Mouse (Mus musculus): Measurements from ENCODE around the gene Clca3a1. TPM values are rescaled to one million over a fixed set of nuclear protein-coding genes. Genes with fewer than 3 reads are reported as not detected.

Gene Clca3a1
- total RNA-seq, 1 experiment from 2014 or later = not detected

DNA sequence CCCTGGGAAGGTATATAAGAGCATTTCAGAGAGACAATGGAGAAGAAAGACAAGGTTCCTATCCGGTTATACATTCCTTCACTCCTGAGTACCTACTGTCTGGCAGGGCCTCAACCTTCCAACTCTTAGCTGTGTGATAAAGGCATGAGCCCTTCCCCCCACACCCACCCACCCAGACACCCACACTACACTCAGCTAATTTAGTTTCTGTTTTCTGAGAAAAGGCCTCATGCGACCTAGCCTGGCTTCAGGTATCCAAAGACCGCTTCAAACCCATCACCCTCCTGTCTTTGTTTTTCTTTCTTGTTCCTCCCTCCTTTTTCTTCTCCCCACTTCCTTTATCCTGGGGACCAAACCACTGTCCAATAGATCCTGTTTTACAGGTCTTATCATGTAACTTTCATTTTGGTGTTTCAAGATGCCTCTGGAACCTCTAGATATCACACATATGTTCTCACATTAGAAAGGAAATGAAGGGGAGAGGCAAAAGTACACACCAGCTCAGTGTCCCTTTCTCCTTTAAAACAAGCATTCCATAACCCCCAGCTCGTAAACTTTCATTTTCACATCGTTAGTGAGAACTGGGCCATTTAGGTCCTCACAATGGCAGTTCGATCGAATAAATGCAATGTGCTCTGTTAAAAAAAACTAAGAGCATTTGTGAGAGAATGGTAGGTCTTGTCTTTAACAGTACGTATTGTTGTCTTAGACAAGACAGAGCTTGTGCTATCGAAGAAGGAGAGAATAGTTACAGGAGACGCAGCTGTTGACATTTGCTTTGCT is 39.5 kb downstream of the Clca3a1 start:
- no peak for ATAC-seq (replicated peaks; ENCODE audit: insufficient number of reproducible peaks, low FRiP score, low TSS enrichment, poor library complexity, severe bottlenecking)

DNA sequence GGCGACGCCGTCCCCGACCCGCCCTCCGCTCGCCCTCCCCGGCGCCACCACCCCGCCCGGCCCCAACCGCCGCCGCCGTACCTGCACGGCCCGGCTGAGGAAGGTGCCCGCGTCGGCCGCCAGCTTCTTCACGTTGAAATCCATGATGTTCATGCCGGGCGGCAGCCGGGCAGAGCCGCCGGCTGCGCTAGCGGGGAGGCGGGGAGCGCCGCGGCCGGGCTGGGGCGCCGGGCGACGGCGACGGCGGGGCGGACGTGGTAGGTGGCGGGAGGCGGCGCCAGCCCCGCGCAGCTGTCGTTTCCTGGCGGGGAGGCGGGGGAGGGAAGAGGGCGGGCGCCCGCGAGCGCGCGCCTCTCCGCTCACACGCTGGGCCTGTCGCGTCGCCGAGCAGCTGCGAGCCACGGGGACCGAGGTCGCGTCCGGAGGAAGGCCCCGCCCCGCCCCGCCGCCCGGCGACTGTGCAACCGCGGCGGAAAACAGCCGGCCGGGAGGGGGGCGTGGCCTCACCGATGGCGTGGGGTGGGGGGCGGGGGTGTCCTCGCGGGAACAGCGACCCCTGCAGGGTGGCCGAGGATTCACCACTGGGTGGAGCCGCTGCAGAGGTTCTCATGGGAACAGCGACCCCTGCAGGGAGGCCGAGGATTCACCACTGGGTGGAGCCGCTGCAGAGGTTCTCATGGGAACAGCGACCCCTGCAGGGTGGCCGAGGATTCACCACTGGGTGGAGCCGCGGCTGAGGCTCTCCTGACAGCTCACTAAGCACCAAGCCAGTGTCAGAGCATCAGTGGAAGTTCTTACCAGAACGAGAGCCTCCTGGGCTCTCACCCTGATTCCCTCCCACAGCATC is 40.7 kb downstream of the Clca3a1 start, which contains the start of gene Sh3glb1:
Sh3glb1 (minus strand) TSS at position 435 of the 847 bp plus-strand sequence.
- peak; percentile 88 for ATAC-seq (replicated peaks; ENCODE audit: insufficient number of reproducible peaks, low FRiP score, low TSS enrichment, poor library complexity, severe bottlenecking)

DNA sequence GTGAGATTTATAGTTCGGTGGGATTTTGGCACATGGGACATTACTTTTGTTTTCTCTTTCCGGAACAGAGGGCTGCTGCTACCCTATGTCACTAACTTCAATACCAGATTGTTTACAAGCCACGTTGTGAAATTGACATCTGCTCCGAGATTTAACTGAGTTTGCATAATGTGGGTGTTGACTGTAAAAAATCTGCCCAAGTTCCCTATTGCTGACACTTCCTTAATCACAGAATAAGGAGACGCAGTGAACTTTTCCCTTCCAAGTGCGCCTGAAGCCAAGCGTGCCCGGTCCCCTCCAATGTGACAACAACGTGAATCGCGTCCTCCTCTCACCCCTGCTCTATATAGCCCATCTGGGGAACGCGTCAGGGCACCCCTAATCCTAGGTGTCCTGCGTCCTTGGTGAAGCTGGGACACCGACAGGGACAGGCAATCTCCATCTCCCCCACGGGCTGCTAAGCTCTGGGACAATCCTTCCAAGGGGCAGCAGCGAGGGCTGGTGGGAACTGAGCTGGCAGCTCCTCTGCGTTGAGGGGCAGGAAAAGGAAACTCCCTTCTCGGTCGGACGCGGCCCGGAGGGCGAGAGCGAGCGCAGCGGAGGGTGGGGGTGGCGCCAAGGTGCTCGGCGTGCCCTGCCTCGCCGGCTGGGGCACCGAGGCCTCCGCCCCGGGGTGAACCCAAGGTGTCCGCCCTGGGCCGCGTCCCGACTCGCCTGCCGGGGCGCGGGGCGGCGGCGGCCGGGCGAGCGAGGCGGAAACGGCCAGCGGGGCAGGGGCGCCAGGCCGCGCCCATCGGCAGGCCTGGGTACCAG is 41.5 kb downstream of the Clca3a1 start:
- ATAC-seq (replicated peaks; ENCODE audit: insufficient number of reproducible peaks, low FRiP score, low TSS enrichment, poor library complexity, severe bottlenecking) = peak; percentile 58

DNA sequence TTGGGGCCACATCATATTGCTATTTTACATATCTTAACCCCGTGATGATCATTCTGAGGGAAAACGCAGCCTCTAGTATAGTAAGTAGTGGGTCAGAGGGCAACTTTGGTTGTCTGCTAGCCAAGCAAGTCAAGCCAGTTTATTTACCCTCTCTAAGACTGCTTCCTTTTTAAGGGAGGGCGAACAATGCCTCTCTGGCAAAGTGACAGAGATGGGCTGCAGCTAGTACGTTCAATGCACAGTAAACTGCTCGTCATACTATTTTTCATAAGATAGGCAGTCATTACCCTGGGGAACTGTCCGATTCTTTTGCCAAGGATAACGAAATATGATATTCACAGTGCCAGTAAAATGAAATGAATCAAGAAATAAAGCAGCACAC is 42.1 kb downstream of the Clca3a1 start:
- ATAC-seq (replicated peaks; ENCODE audit: insufficient number of reproducible peaks, low FRiP score, low TSS enrichment, poor library complexity, severe bottlenecking) = no peak

DNA sequence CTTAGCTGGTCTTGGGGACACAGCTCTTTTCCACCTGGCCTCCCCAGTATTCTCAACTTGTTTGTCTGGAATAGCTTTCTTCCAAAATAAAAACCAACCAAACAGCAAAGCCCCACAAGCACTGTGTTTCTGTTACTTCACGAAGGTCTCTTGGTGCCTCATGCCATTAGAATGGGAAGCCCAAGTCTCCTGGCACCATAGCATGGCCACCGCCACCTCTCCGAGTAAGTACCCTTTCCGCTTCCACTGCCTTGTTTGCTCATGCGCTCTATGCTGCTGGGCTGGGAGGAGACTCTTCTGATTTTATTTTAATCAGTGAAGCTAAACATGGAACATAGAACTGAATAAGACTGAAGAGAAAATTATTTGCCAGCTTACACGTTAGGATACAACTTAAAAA is 42.9 kb downstream of the Clca3a1 start:
- ATAC-seq (replicated peaks; ENCODE audit: insufficient number of reproducible peaks, low FRiP score, low TSS enrichment, poor library complexity, severe bottlenecking) = no peak

DNA sequence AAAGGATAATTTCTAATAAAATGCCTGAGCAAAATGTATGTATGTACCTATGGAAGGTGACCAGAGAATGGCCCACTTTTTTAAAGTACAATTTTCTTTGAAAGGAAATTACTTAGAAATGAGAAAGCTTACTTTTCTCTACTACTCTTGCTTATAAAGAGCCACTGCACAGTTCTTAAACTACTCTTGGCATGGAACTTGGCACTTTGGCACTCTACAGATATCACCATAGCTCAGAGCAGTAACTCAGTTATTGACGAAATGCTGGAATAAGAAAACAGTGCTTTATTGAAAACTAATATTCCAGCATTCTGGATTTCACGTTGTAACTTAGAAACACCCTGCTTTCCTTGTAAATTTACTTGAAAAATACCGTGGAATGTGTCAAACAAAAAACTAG is 43.7 kb downstream of the Clca3a1 start:
- no peak for ATAC-seq (replicated peaks; ENCODE audit: insufficient number of reproducible peaks, low FRiP score, low TSS enrichment, poor library complexity, severe bottlenecking)

DNA sequence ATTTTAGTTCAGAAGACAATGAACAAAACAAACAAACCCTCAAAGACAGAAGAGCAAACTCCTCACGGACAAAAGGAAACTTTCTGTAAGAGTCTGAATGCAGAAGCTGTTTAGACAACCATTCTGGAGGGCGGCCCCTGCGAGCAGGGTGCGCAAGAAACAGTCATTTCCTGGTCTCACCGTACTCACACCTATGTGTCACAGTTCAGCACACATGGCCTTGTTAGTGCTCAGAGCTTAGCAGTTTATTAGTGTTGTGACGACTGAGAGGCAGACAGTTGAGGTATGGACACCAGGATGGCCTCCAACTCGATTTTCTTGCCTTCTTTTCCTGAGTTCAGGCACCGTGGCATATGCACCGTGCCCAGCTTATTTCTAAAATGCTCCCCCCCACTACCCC is 44.9 kb downstream of the Clca3a1 start:
- no peak for ATAC-seq (replicated peaks; ENCODE audit: insufficient number of reproducible peaks, low FRiP score, low TSS enrichment, poor library complexity, severe bottlenecking)

DNA sequence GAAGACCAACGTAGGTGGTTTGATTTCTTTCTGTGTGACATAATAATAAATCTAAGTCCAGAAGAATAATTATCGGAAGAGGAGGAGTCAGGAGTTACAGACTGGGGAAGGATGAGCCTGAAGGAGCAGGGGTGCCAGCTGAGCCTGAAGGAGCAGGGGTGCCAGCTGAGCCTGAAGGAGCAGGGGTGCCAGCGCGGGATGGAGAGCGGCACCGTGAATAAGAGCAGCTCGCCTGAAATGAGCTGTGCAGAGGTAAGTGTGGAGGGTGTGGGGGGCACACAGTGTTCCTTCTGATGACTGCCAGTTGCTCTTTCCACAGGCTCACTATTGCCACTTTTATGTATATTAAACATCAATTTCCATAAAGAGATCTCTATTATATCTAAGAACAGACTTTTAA is 45.7 kb downstream of the Clca3a1 start:
- ATAC-seq (replicated peaks; ENCODE audit: insufficient number of reproducible peaks, low FRiP score, low TSS enrichment, poor library complexity, severe bottlenecking) = no peak

DNA sequence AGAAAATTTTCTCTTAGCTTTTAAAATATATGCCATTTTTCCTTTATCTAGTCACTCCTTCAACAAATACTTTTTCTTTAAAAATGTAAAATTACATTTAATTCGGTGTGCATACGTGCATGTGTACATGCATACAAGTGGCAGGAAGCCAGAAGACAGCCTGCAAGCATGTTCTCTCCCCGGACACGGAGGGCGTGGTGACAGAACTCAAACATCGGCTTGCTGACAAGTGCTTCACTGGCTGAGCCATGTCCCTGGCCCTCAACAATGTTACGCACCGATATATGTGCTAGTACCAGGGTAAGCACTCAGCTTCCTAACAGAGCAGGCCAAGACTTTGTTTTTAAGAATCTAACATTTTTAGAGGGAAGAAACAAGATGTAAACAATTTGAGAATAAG is 46.2 kb downstream of the Clca3a1 start:
- ATAC-seq (replicated peaks; ENCODE audit: insufficient number of reproducible peaks, low FRiP score, low TSS enrichment, poor library complexity, severe bottlenecking) = no peak

DNA sequence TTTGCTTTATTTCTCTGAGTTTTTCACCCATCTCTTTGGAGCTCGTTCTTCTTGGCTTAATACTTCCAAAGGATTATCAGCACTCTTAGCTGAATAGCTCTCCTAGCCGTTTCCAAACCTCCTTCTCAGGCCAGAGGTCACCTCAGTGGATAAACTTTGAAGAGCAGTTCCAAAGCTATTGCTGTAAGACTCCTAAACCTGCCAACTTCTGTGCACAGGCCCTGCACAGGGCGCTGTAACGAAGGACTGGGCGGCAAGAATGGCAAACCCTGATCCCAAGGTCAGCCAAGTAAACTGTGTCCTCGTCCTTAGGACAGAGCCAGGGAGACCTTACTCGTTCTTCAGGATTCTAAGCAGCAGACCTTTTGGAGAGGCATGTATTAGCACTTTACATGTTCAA is 46.7 kb downstream of the Clca3a1 start:
- no peak for ATAC-seq (replicated peaks; ENCODE audit: insufficient number of reproducible peaks, low FRiP score, low TSS enrichment, poor library complexity, severe bottlenecking)

DNA sequence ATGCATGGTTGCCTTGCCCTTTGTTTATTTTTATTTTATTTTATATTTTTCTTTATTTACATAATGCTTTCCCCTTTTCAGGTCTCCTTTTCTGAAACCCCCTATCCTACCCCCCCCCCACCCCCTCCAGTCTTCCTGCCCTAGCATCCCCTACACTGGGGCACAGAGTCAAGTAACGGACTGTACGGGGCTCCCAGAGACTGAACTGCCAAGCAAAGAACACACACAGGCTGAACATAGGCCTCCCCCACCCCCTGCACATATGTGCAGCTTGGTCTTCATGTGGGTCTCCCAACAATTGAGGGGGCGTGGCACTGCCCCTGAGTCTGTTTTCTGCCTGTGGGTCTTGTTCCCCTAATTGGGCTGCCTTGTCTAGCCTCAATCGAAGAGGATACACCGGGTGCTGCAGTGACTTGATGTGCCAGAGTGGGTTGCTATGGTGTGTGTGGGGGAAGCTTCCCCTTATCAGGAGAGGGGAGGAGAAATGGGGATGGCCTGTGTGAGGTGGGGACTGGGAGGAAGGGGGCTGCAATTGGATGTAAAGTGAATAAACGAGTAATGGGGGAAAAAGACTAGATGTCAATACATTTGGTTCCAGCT is 49.1 kb downstream of the Clca3a1 start:
- ATAC-seq (replicated peaks; ENCODE audit: insufficient number of reproducible peaks, low FRiP score, low TSS enrichment, poor library complexity, severe bottlenecking) = no peak; the same call in 1 of the 2 replicates

DNA sequence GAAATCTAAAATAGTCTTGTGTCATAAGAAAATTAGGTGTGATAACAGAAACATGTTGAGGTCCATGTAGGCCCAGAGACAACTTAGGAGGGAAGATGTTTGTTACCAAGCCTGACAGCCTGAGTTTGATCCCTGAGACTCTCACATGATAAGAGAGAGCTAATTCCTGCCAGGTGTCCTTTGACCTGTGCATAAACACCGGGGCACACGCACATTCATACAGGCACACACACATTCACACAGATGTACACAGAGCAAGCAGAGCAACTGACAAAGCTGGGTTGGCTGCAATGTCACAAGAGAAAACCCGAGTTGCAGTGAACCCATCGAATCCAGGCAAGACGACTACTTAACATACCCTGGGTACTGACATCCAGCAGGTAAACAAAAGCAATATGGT is 52.2 kb downstream of the Clca3a1 start:
- ATAC-seq (replicated peaks; ENCODE audit: insufficient number of reproducible peaks, low FRiP score, low TSS enrichment, poor library complexity, severe bottlenecking) = no peak

DNA sequence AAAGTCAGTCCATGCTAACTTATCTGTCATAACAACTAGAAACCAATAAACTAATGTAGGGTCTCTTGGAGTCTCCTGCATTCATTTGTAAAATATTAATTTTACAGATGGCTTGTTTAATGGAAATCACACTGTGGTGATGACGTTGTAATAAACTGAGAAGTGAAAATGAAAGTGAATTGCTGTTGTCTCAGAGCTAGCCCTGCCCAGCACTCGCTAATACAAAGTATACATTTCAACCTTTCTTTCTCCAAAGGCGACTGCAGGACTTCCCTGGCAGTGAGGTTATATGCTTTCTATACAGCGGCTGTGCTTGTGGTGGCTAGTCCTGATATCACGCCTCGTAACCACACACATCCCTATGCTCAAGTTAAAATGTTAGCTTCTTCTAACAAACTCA is 56.8 kb downstream of the Clca3a1 start:
- peak; percentile 84 for ATAC-seq (replicated peaks; ENCODE audit: insufficient number of reproducible peaks, low FRiP score, low TSS enrichment, poor library complexity, severe bottlenecking)

DNA sequence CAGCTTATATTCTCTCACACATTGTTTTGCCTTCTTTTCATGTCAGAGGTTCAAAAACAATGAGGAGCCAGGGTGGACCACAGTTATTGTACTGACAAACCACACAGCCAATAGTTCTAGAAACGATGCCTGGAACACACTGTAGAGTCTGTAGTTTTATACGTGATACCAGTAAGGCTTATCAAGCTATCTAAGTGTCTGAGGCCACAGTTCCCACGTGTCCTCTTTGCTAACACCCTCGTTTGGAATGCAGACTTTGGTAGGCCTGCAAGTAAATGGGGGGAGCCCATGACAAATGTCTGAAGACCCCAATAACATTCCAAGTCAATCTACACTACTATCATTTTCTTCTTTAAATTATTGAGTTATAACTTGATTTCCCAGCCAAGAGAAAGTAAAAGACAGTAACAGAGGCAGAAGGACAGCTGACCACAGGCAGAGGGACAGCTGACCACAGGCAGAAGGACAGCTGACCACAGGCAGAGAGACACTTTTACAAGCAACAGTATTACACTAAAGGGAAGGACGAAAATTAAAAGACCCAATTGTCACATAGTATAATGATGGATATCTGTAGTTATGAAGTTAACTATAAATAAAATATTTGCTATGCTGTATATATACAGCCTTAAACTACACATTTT is 61.9 kb downstream of the Clca3a1 start:
- no peak for ATAC-seq (replicated peaks; ENCODE audit: insufficient number of reproducible peaks, low FRiP score, low TSS enrichment, poor library complexity, severe bottlenecking)

DNA sequence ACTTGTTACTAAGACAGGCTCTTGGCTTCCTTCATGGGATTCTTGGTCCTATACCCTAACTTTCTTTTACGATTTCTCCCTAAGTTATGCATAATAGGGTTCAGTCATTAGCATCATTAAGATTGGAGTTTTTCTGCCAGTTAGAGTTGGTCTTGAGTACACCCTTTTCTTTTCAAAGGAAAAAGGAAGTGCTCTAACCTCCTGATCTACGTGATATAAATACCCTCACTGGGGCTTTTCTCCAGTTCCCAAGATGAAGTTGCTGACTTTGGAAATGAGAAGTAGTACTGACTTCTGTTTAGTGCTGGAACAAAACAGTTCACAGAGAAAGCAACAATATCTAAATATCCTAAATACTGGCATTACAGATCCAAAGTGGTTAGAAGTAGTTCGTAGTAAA is 62.8 kb downstream of the Clca3a1 start:
- no peak for ATAC-seq (replicated peaks; ENCODE audit: insufficient number of reproducible peaks, low FRiP score, low TSS enrichment, poor library complexity, severe bottlenecking)

DNA sequence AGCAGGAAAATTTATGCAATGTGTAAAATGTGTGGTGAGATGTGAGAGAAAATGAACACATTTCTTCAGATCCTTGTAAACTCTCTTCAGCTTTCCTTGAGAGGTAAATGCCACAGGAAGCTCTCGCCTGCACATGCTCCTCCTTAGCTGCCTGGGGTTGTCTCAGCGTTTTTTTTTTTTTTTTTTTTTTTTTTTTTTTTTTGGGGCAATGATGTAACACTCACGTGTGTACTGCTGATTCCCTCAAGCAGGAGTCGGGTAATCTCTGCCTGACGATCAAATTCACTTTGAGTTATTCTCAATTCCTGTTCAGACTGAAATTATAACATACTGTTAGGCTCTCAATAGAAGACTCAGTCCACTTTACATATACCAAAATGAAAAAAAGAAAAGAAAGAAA is 63.6 kb downstream of the Clca3a1 start:
- ATAC-seq (replicated peaks; ENCODE audit: insufficient number of reproducible peaks, low FRiP score, low TSS enrichment, poor library complexity, severe bottlenecking) = no peak

DNA sequence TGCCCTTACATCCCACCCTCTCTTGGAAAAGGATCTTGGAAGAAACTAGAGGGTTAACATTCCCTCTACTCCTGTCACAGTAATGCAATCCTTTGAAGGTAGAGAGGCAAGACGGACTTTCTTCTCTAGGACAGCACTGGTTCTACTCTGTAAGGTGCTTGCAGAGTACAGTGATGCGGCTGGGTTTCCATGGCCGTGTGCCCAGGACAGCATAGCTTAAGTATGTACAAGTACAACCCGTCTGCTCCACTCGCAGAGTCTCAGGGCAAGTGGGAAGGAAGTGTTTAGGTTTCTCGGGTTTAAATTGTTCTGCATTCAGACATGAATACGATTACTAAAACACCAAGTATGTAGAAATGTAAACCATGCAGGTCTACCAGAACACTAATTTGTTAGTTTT is 65.8 kb downstream of the Clca3a1 start:
- no peak for ATAC-seq (replicated peaks; ENCODE audit: insufficient number of reproducible peaks, low FRiP score, low TSS enrichment, poor library complexity, severe bottlenecking)

DNA sequence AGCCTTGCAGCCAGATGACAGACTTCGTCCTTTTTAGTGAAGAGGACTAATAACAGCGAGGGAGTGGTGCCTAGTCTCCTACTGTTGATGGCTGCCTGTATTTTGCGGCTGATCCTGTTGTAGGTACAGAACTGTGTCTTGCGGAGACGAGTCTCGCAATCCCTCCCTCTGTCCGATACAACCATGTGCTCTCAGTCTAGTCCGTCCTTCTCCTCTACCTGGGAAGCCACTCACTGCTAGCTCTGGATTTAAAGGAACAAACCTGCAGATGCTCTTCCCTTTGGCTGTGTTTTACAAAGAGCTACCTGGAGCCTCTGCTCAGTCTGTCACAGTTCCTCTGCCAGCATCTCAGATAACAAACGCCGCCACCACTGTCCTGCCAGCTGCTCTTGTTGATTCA is 66.7 kb downstream of the Clca3a1 start:
- no peak for ATAC-seq (replicated peaks; ENCODE audit: insufficient number of reproducible peaks, low FRiP score, low TSS enrichment, poor library complexity, severe bottlenecking)

All from monocyte, adult 5-6 weeks (primary cell).